Mouse (Mus musculus) c-Kit-positive CD71-positive TER-119-negative erythroid progenitor cells, embryonic 14.5 days (primary cell): ENCODE results near the gene Morn1.
A peak's percentile ranks its signal among the peaks of the same experiment; 100 is the strongest.
"Not testable (repeated sequence)": the region's sequence is repeated elsewhere in the genome, so short reads cannot be mapped to it uniquely, and the experiment has no call there.

Source experiments
- DNase-seq: peaks from one replicate; pipeline ENCODE4 v3.0.0-alpha.2; 2013; ENCODE audit warnings: low read depth

Gene Morn1

GRCm38 (mm10) chr4:155078808-155079207 is 7.6 kb upstream of the Morn1 start:
- not testable (repeated sequence) for DNase-seq

GRCm38 (mm10) chr4:155079666-155080065 is 6.7 kb upstream of the Morn1 start:
- DNase-seq, result no peak

GRCm38 (mm10) chr4:155083553-155083952 is 2.8 kb upstream of the Morn1 start:
- DNase-seq, result no peak

- no peak for DNase-seq
Observed at GRCm38 (mm10) chr4:155084351-155084750, 2.0 kb upstream of the Morn1 start.

GRCm38 (mm10) chr4:155085206-155086107 is 920 bp upstream of the Morn1 start:
- peak; percentile 29 for DNase-seq

- DNase-seq, result no peak
Observed at GRCm38 (mm10) chr4:155089241-155089640, 2.9 kb downstream of the Morn1 start.

GRCm38 (mm10) chr4:155090147-155090546 is 3.8 kb downstream of the Morn1 start:
- no peak for DNase-seq

GRCm38 (mm10) chr4:155090688-155091449 is 4.5 kb downstream of the Morn1 start:
- DNase-seq, result no peak

GRCm38 (mm10) chr4:155092718-155093430 is 6.5 kb downstream of the Morn1 start:
- no peak for DNase-seq

GRCm38 (mm10) chr4:155093431-155094149 is 7.2 kb downstream of the Morn1 start:
- no peak for DNase-seq

- DNase-seq, result peak; percentile 42
Observed at GRCm38 (mm10) chr4:155094565-155094964, 8.2 kb downstream of the Morn1 start.

GRCm38 (mm10) chr4:155095238-155095900 is 9.0 kb downstream of the Morn1 start:
- peak; percentile 68 for DNase-seq

- DNase-seq, result no peak
Observed at GRCm38 (mm10) chr4:155095967-155096366, 9.6 kb downstream of the Morn1 start.

- no peak for DNase-seq
Observed at GRCm38 (mm10) chr4:155097452-155097851, 11.1 kb downstream of the Morn1 start.

- DNase-seq, result no peak
Observed at GRCm38 (mm10) chr4:155098572-155098971, 12.2 kb downstream of the Morn1 start.

GRCm38 (mm10) chr4:155107886-155108285 is 21.5 kb downstream of the Morn1 start:
- no peak for DNase-seq

GRCm38 (mm10) chr4:155109471-155109870 is 23.1 kb downstream of the Morn1 start:
- no peak for DNase-seq

GRCm38 (mm10) chr4:155113766-155114410 is 27.5 kb downstream of the Morn1 start:
- no peak for DNase-seq

- peak; percentile 50 for DNase-seq
Observed at GRCm38 (mm10) chr4:155116607-155117006, 30.2 kb downstream of the Morn1 start.

- peak; percentile 57 for DNase-seq
Observed at GRCm38 (mm10) chr4:155117396-155117978, 31.1 kb downstream of the Morn1 start.
